Mouse (Mus musculus) sigmoid colon, adult 10 weeks (tissue): Measurements from ENCODE around the gene Arhgap10. TPM values are rescaled to one million over a fixed set of nuclear protein-coding genes. Genes with fewer than 3 reads are reported as not detected.

Experiments used
- polyA plus RNA-seq: library from polyadenylated mRNA; stranded (reverse); fragments of 350-450 nt; fragmentation: Illumina TruSeq; extraction: RNeasy Lipid Tissue Mini Kit (QIAGEN cat#74804); gene quantifications from one replicate; pipeline ENCODE4 v1.2.3, GENCODE M21; 2014; ENCODE audit warnings: low read depth, low replicate concordance

The Arhgap10 gene
- polyA plus RNA-seq, result 6.3 TPM

DNA sequence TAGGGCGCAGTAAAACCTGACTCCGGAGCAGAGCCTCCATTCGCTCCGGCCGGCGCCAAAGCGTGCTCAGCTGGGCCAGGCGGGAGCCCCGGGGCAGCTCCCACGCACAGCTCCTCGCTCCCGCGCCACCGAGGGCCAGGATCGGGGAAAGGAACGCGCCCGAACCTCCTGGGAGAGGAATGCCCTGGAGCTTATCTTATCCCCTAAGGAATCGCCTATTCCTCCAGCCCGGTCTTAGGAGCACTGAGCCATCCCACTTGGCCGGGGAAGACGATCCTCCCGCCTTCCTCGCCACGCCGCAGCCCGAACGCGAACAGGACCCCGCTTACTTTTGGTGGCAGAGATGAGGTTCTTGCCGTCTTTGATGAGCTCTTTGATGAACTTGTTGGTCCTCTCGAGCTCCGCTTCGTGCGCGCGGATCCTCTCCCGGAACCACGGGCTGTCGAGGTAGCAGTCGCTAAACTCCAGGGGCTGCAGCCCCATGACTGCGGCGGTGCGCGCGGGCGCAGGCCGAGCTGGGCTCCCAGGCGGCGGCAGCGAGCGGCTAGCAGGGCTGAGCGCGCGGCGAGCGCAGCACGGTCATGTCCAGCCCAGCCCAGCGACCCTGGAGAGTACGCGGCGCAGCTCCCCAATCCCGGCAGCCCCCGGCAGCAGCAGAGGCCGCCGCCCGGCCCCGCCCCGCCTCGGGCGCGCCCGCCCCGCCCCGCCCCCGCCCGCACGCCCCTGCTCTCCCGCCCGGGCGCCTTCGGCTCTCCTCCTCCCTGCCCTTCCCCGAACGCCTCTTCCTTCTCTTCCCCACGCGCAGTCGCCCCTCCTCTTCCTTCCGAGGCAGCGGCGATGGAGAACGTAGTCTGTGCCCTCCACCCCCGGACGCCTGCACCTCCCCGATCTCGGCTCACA, at the start of gene Arhgap10:
TSS of gene Arhgap10 (minus strand) at position 653 of the 900 bp plus-strand sequence.

DNA sequence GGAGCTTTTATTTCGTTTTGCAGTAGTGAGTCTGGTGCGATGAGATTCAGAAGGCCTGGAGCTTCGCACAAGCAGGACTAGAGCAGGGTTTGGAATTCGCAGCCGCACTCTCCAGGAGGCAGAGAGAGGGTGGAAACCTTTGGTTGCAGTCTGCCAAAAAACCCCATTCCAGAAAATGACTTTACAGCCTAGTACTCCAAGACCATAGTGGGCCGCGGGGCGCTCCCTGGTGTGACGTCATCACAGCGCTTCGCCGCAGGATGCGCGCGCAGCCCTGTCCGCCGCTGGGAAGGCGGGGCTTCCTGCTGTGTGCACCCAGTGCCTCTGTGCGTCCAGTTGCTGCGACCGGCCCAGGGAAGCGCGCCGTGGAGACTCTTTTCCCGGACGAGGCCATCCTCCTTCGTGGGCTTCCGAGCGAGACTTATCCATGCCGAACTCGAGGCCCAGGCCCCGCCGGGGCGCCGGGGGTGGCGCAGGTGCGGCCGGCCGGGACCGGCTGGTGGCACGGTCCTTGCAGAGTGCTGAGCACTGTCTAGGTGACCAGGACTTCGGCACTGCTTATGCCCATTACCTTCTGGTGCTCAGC, 31.5 kb upstream of the Arhgap10 start, which contains the start of gene Prmt9:
TSS of gene Prmt9 (plus strand) at position 277 of the 586 bp plus-strand sequence.

Other genes with a start within 250 kb of the Arhgap10 start
- 25.0 TPM for gene Prmt9, start 31.4 kb upstream of the Arhgap10 start, polyA plus RNA-seq
- 34.3 TPM for gene Tmem184c, start 92.7 kb upstream of the Arhgap10 start, polyA plus RNA-seq
- 14.6 TPM for gene Ednra, start 206.5 kb upstream of the Arhgap10 start, polyA plus RNA-seq